ENCODE assay signal across 8 mouse cellular contexts in the genomic region with DNA sequence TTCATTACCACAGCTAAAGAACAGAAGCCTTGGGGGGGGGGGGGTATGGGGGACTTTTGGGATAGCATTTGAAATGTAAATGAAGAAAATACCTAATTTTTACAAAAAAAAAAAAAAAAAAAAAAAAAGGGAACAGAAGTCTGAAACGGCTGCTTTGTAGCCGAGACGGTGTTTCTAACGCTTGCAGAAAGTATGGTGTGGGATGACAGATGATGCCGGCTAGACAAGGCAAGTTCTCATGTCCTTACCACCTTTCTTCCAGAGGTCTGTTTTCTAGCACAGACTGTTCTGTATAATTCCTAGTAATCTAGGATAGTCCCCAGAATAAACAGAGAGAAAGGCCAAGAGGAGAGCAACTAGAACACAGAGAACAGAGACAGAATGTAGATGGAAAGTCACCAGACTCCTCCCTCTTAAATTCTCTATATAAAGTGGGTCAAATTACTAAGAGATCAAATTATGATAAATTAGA.
A peak's percentile ranks its signal among the peaks of the same experiment; 100 is the strongest.
DNase-seq lines count a peak whose midpoint lies in the region; ATAC-seq and TF ChIP-seq lines count a peak whose summit lies in the region.

No protein-coding gene starts in this region.

- ATAC-seq in midbrain, embryonic 11.5 days (ENCODE audit: low FRiP score), result no peak

- no peaks in the 10 kb centered on the region for H3K36me3 ChIP-seq in midbrain, embryonic 10.5 days
- H3K36me3 ChIP-seq in midbrain, embryonic 11.5 days (ENCODE audit: control insufficient read depth, insufficient read depth, low read length), result no peaks in the 10 kb centered on the region
- H3K36me3 ChIP-seq in limb, embryonic 10.5 days, result no peaks in the 10 kb centered on the region
- no peaks in the 10 kb centered on the region for H3K36me3 ChIP-seq in small intestine, adult 2 months (ENCODE audit: control insufficient read depth, insufficient read depth, low read length)

- DNase-seq in gastrocnemius, adult 2 months, result no peak
- DNase-seq in gastrocnemius, adult 8-10 months (ENCODE audit: low spot score in 2 of 2), result no peak
- DNase-seq in midbrain, embryonic 10.5 days (ENCODE audit: low spot score), result no peak
- no peak for DNase-seq in midbrain, embryonic 11.5 days (ENCODE audit: low spot score, missing footprints)
- no peak for DNase-seq in limb, embryonic 10.5 days (ENCODE audit: low spot score)
- no peak for DNase-seq in layer of hippocampus, postnatal 36 days
- no peak for DNase-seq in spleen, postnatal 10 days (ENCODE audit: low spot score in 2 of 2)

- intact Hi-C loops in gastrocnemius, adult 2 months (cut with DNase I), result no loop called here

- H3K4me1 ChIP-seq in midbrain, embryonic 10.5 days, result peaks cover 34% of the 10 kb centered on the region
- peaks cover 10% of the 10 kb centered on the region for H3K4me1 ChIP-seq in midbrain, embryonic 11.5 days (ENCODE audit: control insufficient read depth, insufficient read depth, low read length)
- H3K4me1 ChIP-seq in limb, embryonic 10.5 days, result peaks cover 53% of the 10 kb centered on the region
- peaks cover 4% of the 10 kb centered on the region; the same call in 1 of the 2 replicates for H3K4me1 ChIP-seq in small intestine, adult 2 months (ENCODE audit: control insufficient read depth, insufficient read depth, insufficient read length, low read length)

- peak overlapping the region; percentile 66 for H3K4me3 ChIP-seq in gastrocnemius, adult 2 months
- H3K4me3 ChIP-seq in midbrain, embryonic 10.5 days, result no peak overlapping the region
- no peak overlapping the region for H3K4me3 ChIP-seq in midbrain, embryonic 11.5 days (ENCODE audit: low read depth, low read length)
- no peak overlapping the region for H3K4me3 ChIP-seq in limb, embryonic 10.5 days
- no peak overlapping the region for H3K4me3 ChIP-seq in small intestine, adult 2 months (ENCODE audit: low read depth, low read length)

- TF ChIP-seq CTCF in gastrocnemius, adult 2 months (IDR thresholded peaks at IDR 0.05), result no peak
- TF ChIP-seq CTCF in small intestine, adult 2 months (IDR thresholded peaks at IDR 0.05; ENCODE audit: extremely low read depth, insufficient read length, insufficient replicate concordance, low read depth, low read length), result no peak

- peak overlapping the region; percentile 95 for H3K27ac ChIP-seq in gastrocnemius, adult 2 months
- H3K27ac ChIP-seq in midbrain, embryonic 10.5 days (replicated peaks), result peak overlapping the region; percentile 89; the same call in 1 of the 2 replicates
- no peak overlapping the region for H3K27ac ChIP-seq in midbrain, embryonic 11.5 days (ENCODE audit: low read depth, low read length)
- H3K27ac ChIP-seq in limb, embryonic 10.5 days, result peak overlapping the region; percentile 92
- peak overlapping the region; percentile 46; the same call in 1 of the 2 replicates for H3K27ac ChIP-seq in small intestine, adult 2 months (ENCODE audit: insufficient read depth, low read depth, low read length)

- no peak overlapping the region for H3K9ac ChIP-seq in midbrain, embryonic 11.5 days (ENCODE audit: low read length)

- H3K4me2 ChIP-seq in midbrain, embryonic 11.5 days, result no peak overlapping the region

- TF ChIP-seq POLR2A in small intestine, adult 2 months (IDR thresholded peaks at IDR 0.05; ENCODE audit: low read depth, low read length), result no peak

- no peaks in the 10 kb centered on the region for H3K27me3 ChIP-seq in midbrain, embryonic 10.5 days (ENCODE audit: low read depth, poor library complexity, severe bottlenecking)
- H3K27me3 ChIP-seq in midbrain, embryonic 11.5 days (ENCODE audit: control insufficient read depth, insufficient read depth, low read length), result no peaks in the 10 kb centered on the region
- no peaks in the 10 kb centered on the region for H3K27me3 ChIP-seq in limb, embryonic 10.5 days (ENCODE audit: low read depth, poor library complexity, severe bottlenecking)
- H3K27me3 ChIP-seq in small intestine, adult 2 months (ENCODE audit: control insufficient read depth, insufficient read depth, low read length), result no peaks in the 10 kb centered on the region

- no peaks in the 10 kb centered on the region for H3K9me3 ChIP-seq in midbrain, embryonic 10.5 days (replicated peaks)
- no peaks in the 10 kb centered on the region for H3K9me3 ChIP-seq in midbrain, embryonic 11.5 days (ENCODE audit: control insufficient read depth, low read length)
- H3K9me3 ChIP-seq in limb, embryonic 10.5 days (replicated peaks), result no peaks in the 10 kb centered on the region

- WGBS in midbrain, embryonic 10.5 days, result 78% methylated on average over 5 of the region's 5 CpGs
- WGBS in midbrain, embryonic 11.5 days, result 60% methylated on average over 5 of the region's 5 CpGs
- WGBS in limb, embryonic 10.5 days, result 43% methylated on average over 5 of the region's 5 CpGs
- WGBS in small intestine, adult 2 months, result 64% methylated on average over 5 of the region's 5 CpGs
